Mouse (Mus musculus) kidney, adult 2 months (tissue): ENCODE results near the gene Anxa4.
A peak's percentile ranks its signal among the peaks of the same experiment; 100 is the strongest.

Experiments used
- CTCF ChIP-seq: fragments of 200-500 bp; conservative IDR thresholded peaks from 2 replicates; pipeline ENCODE4 v1.5.1; 2011; ENCODE audit warnings: low read depth, mild to moderate bottlenecking, control low read depth, low read length, moderate library complexity, mixed read lengths; ENCODE audit not compliant: insufficient read depth, insufficient read length
- POLR2A ChIP-seq: fragments of 200-500 bp; IDR thresholded peaks from one replicate; pipeline ENCODE4 v1.6.1; 2011; ENCODE audit warnings: low read depth, low read length, control low read depth

- TF ChIP-seq CTCF (peak; percentile 52), POLR2A (no peak)
These were observed 46.2 kb downstream of the Anxa4 start for GRCm38 (mm10) chr6:86747171-86747570.
